Mouse (Mus musculus): ENCODE measurements at regions not wholly inside any gene's neighbourhood (a gene's known extent, or its start where the extent isn't known, plus 50 kb on each side); places are given as distances from the start of the nearest gene placed in this dataset.

DNA sequence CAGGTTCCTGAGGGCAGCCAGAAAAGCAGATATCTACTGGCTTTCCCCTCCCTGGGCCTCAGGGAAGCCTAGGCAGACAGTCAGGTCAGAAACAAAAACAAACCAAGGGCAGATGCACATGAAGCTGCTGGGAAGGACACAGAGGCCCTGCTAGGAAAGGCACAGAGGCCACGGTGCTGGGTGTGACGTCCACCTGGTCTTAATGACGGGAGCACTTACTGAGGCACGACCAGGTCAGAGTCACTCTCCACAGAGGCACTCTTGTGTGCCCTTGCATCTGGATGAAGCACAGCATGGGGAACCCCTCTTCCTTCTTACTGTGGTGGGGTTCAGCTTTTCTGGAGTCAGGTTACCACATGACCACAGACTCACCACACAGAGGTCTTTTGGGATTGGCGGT lies 251.6 kb upstream of the Zmiz1 start:
- DNase-seq (ENCODE audit: extremely low spot score in 1 of 2, low spot score in 2 of 2), result no peak
- intact Hi-C loops (cut with DNase I), result no loop called here

GRCm38 (mm10) chr14:25208221-25209056 lies 250.5 kb upstream of the Zmiz1 start:
- intact Hi-C loops (cut with DNase I), result no loop called here
- peak in 1 of 2 experiments; percentile 47 for DNase-seq (ENCODE audit: extremely low spot score in 1 of 2, low spot score in 2 of 2)

DNA sequence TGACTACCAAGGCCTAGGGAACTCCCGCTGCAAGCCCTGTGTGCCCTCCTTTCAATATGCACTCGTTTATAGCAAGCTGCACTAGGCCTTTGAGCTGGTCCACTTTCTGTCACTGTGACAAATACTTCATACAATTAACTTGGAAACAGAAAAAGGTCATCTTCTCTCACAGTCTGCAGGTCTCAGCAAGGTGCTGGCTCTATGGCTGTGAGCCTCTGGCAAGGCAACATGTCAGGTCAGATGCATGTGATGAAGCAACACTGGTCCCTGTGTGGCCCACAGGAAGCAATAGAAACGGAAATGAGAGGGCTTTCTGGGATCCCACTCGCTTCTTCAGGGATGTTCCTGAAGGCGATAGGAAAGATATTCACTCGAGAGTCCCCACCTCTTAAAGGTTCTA lies 245.9 kb upstream of the Zmiz1 start:
- intact Hi-C loops (cut with DNase I), result no loop called here
- DNase-seq (ENCODE audit: extremely low spot score in 1 of 2, low spot score in 2 of 2), result no peak

DNA sequence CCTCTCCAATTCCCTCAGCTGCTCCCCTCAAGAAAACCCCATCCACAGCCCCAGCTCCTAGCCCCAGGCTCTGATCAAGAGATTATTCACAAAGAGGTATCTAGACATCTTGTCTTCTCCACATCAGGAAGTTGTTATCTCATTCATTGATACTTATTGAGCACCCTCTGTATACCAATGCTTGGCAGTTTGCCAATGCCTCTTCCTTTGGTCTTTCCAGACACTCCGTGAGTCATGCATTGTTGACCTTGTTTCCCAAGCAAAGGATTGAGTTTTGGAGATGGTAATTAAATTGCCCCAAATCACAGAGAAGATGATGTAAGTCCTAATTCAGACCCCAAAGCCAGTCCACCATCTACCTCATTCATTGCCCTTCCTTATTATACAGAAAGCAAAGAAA lies 235.9 kb upstream of the Zmiz1 start:
- intact Hi-C loops (cut with DNase I), result no loop called here
- no peak for DNase-seq (ENCODE audit: extremely low spot score in 1 of 2, low spot score in 2 of 2)

DNA sequence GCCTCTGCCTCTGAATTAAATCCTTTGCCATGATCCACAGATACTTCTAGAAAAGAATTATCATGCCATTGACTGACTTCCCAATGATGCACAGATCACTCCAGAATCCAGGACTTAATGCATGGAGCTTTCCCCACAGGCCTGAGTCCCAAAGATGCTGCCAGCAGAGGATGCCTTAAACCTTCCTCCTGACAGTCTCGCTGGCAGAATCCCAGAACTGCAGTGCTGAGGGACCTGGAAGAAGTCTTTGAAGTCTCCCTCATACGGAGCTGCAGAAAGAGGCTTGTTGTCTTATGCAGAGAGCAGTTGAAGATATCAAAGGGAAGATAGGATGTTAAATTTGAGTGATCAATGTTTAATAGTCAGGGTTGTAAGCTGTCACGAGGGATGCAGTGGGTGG lies 233.8 kb upstream of the Zmiz1 start:
- intact Hi-C loops (cut with DNase I), result loop anchor here (5.0 kb wide), 1 partner anchor 232 kb away; the partner anchor contains the start of gene Zmiz1
- DNase-seq (ENCODE audit: extremely low spot score in 1 of 2, low spot score in 2 of 2), result peak in 1 of 2 experiments; percentile 68

- intact Hi-C loops (cut with DNase I), result loop anchor here (5.0 kb wide), 1 partner anchor 231 kb away; the partner anchor contains the start of gene Zmiz1
- peak; percentile 85 to 95 for DNase-seq (ENCODE audit: extremely low spot score in 1 of 2, low spot score in 2 of 2)
These were observed 232.7 kb upstream of the Zmiz1 start for GRCm38 (mm10) chr14:25226155-25226839.

GRCm38 (mm10) chr14:25226840-25227506 lies 232.0 kb upstream of the Zmiz1 start:
- intact Hi-C loops (cut with DNase I), result loop anchor here (5.0 kb wide), 1 partner anchor 230 kb away; the partner anchor contains the start of gene Zmiz1
- no peak for DNase-seq (ENCODE audit: extremely low spot score in 1 of 2, low spot score in 2 of 2)

- intact Hi-C loops (cut with DNase I), result loop anchor here (5.0 kb wide), 1 partner anchor 229 kb away; the partner anchor contains the start of gene Zmiz1
- DNase-seq (ENCODE audit: extremely low spot score in 1 of 2, low spot score in 2 of 2), result no peak
These were observed 230.5 kb upstream of the Zmiz1 start for GRCm38 (mm10) chr14:25228321-25229047.

DNA sequence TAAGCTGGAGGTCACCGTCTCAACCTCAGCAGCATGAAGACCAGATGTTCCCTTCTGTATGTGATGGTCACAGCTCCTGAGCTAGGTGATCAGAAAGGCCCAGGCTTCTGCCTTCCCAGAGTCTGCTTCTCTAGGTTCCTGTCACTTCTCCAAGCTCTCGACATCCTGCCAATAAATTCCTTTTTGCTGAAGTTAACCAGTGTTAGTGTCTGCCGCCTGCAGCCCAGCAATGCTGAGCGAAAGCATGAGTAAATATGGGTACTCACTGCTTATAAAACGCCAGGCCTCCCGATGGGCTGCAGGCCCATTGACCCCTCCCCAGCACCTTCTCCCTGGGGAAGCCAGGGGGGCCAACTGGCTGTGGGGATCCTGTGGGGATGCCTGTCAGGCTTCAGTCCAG lies 229.4 kb upstream of the Zmiz1 start:
- DNase-seq (ENCODE audit: extremely low spot score in 1 of 2, low spot score in 2 of 2), result no peak
- intact Hi-C loops (cut with DNase I), result loop anchor here (5.0 kb wide), 1 partner anchor 228 kb away; the partner anchor contains the start of gene Zmiz1

GRCm38 (mm10) chr14:25231881-25232280 lies 227.1 kb upstream of the Zmiz1 start:
- intact Hi-C loops (cut with DNase I), result no loop called here
- DNase-seq (ENCODE audit: extremely low spot score in 1 of 2, low spot score in 2 of 2), result peak in 1 of 2 experiments; percentile 64

GRCm38 (mm10) chr14:25236421-25236973 lies 222.5 kb upstream of the Zmiz1 start:
- DNase-seq (ENCODE audit: extremely low spot score in 1 of 2, low spot score in 2 of 2), result no peak
- intact Hi-C loops (cut with DNase I), result no loop called here

DNA sequence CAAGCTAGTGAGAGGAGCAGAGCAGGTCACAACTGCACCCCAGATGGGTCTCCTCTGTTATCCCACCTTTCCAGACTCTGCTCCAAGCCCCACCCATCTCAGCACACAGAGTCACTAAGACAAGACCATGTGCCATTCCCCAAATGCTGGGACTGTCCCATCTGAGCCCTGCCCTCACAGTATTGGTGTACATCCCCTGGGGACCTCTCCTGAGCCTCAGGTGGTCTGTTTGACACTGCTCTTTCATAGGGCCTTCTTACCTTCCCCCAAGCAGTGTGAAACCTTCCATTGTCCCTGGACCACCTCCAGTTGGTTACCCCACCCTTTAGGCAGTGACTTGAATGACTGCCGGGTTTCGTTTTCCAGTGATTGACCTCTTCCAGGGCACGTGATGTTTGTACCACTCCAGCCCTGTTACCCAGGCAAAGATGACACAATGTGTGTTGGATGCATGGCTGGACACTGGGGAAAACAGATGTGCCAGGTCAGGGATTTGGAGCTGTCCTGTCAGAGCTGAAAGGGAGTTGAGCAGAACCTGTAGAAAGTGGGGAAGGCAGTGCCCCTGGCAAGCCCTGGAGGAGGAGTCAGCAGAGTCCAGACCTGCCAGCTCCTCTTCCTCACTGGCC lies 219.5 kb upstream of the Zmiz1 start:
- intact Hi-C loops (cut with DNase I), result no loop called here
- no peak for DNase-seq (ENCODE audit: extremely low spot score in 1 of 2, low spot score in 2 of 2)

DNA sequence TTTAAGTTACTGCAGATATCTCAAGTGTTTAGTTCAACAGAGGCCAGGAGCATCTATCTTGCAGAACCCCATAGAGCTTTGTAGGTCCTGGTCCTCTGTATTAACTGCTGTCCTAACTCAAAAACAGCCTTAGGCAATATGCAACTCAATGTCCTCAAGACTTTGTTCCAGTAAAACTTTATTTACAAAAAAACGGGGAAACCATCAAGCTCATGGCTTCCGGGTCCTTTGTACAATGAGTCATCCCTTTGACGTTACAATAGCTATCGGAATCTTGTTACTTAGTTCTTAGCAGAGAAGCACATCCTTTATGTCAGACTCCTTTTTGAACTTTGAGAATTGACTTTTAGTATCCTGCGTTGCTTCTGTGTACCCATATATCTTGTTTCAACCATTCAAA lies 216.2 kb upstream of the Zmiz1 start:
- DNase-seq (ENCODE audit: extremely low spot score in 1 of 2, low spot score in 2 of 2), result no peak
- intact Hi-C loops (cut with DNase I), result no loop called here

- intact Hi-C loops (cut with DNase I), result no loop called here
- no peak for DNase-seq (ENCODE audit: extremely low spot score in 1 of 2, low spot score in 2 of 2)
These were observed 215.7 kb upstream of the Zmiz1 start for GRCm38 (mm10) chr14:25243289-25243688.

DNA sequence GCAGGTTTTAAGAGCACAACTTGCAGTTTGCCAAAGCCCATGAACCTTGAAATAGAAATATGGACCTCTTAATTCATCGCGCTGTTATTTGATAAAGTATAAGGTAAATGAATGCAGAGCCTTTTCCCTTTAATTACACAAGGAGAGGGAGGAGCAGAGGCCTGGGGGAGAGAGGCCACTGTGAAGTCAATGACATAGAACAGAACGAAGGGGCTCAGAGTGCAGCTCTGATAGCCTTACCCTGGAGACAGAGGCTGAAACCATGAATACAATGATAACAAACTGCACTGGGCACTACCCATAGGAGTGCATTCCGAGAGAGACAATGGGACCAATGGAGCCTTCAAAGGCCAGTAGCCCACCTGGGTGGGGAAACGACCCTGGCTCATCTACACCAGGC lies 215.3 kb upstream of the Zmiz1 start:
- DNase-seq (ENCODE audit: extremely low spot score in 1 of 2, low spot score in 2 of 2), result peak in 1 of 2 experiments; percentile 3
- intact Hi-C loops (cut with DNase I), result no loop called here

DNA sequence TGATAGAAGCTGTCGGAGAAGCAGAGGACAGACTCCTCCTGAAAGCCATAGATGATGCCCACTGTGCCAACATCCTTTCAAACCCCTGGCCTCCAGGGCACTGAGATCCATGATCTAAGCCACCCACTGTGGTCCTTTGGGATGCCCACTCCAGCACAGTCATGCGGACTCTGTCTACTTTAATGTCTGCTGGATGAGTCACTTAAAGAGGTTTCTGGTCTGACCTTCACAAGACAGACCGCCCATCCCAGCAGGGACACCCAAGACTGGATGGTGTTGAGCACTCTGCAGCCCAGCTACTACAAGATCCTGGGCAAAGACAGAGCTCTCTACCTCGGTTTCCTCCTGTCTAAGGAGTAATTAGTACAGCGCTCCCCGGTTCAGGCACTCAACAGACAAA lies 214.1 kb upstream of the Zmiz1 start:
- intact Hi-C loops (cut with DNase I), result no loop called here
- peak in 1 of 2 experiments; percentile 8 for DNase-seq (ENCODE audit: extremely low spot score in 1 of 2, low spot score in 2 of 2)

- intact Hi-C loops (cut with DNase I), result no loop called here
- peak in 1 of 2 experiments; percentile 18 for DNase-seq (ENCODE audit: extremely low spot score in 1 of 2, low spot score in 2 of 2)
These were observed 213.3 kb upstream of the Zmiz1 start for GRCm38 (mm10) chr14:25245691-25246090.

DNA sequence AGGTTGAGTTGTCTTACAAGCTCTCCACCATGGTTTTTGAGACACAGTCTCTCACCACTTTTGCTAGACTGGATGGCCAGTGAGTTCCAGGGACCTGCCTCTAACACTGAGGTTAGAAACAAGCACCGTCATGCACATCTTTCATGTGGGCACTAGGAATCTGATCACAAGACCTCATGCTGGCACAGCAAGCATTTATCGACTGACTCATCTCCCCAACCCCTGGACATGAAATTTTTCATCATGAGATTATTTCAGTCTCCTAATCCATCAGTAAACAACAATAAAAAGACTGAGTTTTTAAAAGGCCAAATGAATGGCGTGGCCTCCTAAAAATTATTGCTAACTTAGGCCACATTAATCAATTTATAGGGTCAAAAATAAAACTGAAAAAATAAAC lies 210.0 kb upstream of the Zmiz1 start:
- DNase-seq (ENCODE audit: extremely low spot score in 1 of 2, low spot score in 2 of 2), result no peak
- intact Hi-C loops (cut with DNase I), result no loop called here
